Mouse (Mus musculus): Measurements from ENCODE around the gene Slc4a7. TPM values are rescaled to one million over a fixed set of nuclear protein-coding genes. Genes with fewer than 3 reads are reported as not detected.

Slc4a7 gene
- polyA plus RNA-seq, 1 experiment = 6.9 TPM

DNA sequence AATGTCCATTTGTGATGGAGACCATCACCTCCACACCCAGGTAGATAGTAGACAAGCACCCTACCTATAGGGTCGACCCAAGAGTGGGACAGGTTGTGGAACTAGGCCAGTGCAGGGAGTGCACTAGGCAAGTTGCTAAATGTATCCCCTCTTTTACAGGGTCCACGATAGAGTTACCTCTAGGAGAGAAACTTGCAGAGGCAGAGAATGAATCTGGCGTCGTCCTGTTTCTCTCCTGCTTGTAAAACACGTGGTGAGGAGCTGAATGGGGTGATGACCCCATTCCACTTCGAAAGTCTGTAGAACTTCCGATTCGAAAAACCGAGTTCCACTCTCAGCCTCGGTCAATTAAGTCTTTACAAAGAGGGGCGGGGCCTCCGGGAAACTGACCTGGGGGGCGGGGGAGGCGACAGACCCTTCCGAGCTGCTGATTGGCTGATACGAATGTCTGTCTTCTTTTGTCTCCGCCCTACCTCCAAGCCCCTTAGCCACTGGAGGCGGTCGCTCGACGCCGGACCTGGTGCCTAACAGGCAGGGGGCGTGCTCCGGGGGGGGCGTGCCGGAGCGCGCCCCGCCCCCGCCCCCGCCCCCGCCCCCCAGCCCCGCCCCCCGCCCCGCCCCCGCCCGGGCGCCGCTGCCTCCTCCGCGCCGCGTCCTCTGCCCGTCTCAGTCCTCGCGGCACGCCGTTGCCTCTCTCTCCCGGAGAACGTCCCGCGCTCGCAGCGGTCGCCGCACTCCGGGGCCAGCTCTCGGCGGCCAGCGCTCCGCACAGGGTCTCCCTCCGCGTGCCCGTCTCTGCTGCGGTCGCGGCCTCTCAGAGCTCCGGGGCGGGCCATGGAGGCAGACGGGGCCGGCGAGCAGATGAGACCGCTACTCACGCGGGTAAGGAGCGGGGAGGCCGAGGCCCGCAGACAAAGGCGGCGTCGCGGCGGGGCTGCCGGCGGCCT is 593 bp downstream of the Slc4a7 start:
- Histone ChIP-seq H3K36me3 (ENCODE audit: control insufficient read depth, insufficient read depth, low read length) (no peaks in the 10 kb centered on the region), H3K27me3 (ENCODE audit: control insufficient read depth, insufficient read depth, low read length) (no peaks in the 10 kb centered on the region), H3K4me3 (ENCODE audit: low read depth, low read length) (peak overlapping the region; percentile 97), H3K27ac (ENCODE audit: insufficient read depth, low read depth, low read length) (peak overlapping the region; percentile 68), H3K4me1 (ENCODE audit: control insufficient read depth, insufficient read depth, insufficient read length, low read length) (peaks cover 4% of the 10 kb centered on the region; the same call in 1 of the 2 replicates)
- 1% methylated on average over 60 of the region's 85 CpGs for WGBS
- TF ChIP-seq CTCF (IDR thresholded peaks at IDR 0.05; ENCODE audit: extremely low read depth, insufficient read length, insufficient replicate concordance, low read depth, low read length) = no peak
- TF ChIP-seq POLR2A (IDR thresholded peaks at IDR 0.05; ENCODE audit: low read depth, low read length) = peak; percentile 93

- WGBS = under 1% methylated on average over 60 of the region's 60 CpGs
- Histone ChIP-seq H3K27me3 (ENCODE audit: control insufficient read depth, insufficient read depth, low read length) (no peaks in the 10 kb centered on the region), H3K27ac (ENCODE audit: insufficient read depth, low read depth, low read length) (peak overlapping the region; percentile 68; the same call in 1 of the 2 replicates), H3K4me3 (ENCODE audit: low read depth, low read length) (peak overlapping the region; percentile 97), H3K4me1 (ENCODE audit: control insufficient read depth, insufficient read depth, insufficient read length, low read length) (peaks cover 4% of the 10 kb centered on the region; the same call in 1 of the 2 replicates), H3K36me3 (ENCODE audit: control insufficient read depth, insufficient read depth, low read length) (peaks cover 1% of the 10 kb centered on the region; the same call in 1 of the 2 replicates)
- TF ChIP-seq CTCF (IDR thresholded peaks at IDR 0.05; ENCODE audit: extremely low read depth, insufficient read length, insufficient replicate concordance, low read depth, low read length) (no peak), POLR2A (IDR thresholded peaks at IDR 0.05; ENCODE audit: low read depth, low read length) (no peak)
These were observed 1.3 kb downstream of the Slc4a7 start for GRCm38 (mm10) chr14:14703346-14703871.

GRCm38 (mm10) chr14:14704651-14705050 is 2.6 kb downstream of the Slc4a7 start:
- peaks cover 4% of the 10 kb centered on the region; the same call in 1 of the 2 replicates for H3K4me1 ChIP-seq (ENCODE audit: control insufficient read depth, insufficient read depth, insufficient read length, low read length)
- TF ChIP-seq CTCF (IDR thresholded peaks at IDR 0.05; ENCODE audit: extremely low read depth, insufficient read length, insufficient replicate concordance, low read depth, low read length) (no peak), POLR2A (IDR thresholded peaks at IDR 0.05; ENCODE audit: low read depth, low read length) (no peak)
- H3K27ac ChIP-seq (ENCODE audit: insufficient read depth, low read depth, low read length) = no peak overlapping the region
- no peaks in the 10 kb centered on the region for H3K27me3 ChIP-seq (ENCODE audit: control insufficient read depth, insufficient read depth, low read length)
- no peak overlapping the region for H3K4me3 ChIP-seq (ENCODE audit: low read depth, low read length)
- 82% methylated on average over 2 of the region's 2 CpGs for WGBS
- H3K36me3 ChIP-seq (ENCODE audit: control insufficient read depth, insufficient read depth, low read length) = peaks cover 1% of the 10 kb centered on the region; the same call in 1 of the 2 replicates

DNA sequence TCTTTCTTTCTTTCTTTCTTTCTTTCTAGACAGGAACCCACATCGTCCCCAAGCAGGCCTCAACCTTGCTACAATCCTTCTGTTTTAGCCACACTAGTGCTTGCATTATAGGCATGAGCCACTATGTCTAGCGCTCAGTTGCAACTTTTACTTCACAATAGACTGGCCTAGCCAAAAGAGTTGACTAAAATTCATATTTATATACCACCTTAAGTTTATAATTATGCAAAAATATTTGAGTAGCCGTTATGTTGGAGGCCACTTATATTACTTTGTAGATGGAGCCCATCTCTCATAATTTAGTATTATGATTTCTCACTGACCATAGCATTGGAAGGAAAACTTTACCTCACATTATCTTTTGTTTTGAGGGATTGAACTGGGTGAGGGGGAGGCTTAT is 3.0 kb downstream of the Slc4a7 start:
- TF ChIP-seq POLR2A (IDR thresholded peaks at IDR 0.05; ENCODE audit: low read depth, low read length) (no peak), CTCF (IDR thresholded peaks at IDR 0.05; ENCODE audit: extremely low read depth, insufficient read length, insufficient replicate concordance, low read depth, low read length) (no peak)
- WGBS = 90% methylated on average over 3 of the region's 3 CpGs
- H3K27me3 ChIP-seq (ENCODE audit: control insufficient read depth, insufficient read depth, low read length) = no peaks in the 10 kb centered on the region
- peaks cover 4% of the 10 kb centered on the region; the same call in 1 of the 2 replicates for H3K4me1 ChIP-seq (ENCODE audit: control insufficient read depth, insufficient read depth, insufficient read length, low read length)
- H3K36me3 ChIP-seq (ENCODE audit: control insufficient read depth, insufficient read depth, low read length) = peaks cover 1% of the 10 kb centered on the region; the same call in 1 of the 2 replicates
- H3K27ac ChIP-seq (ENCODE audit: insufficient read depth, low read depth, low read length) = no peak overlapping the region
- H3K4me3 ChIP-seq (ENCODE audit: low read depth, low read length) = no peak overlapping the region

GRCm38 (mm10) chr14:14706381-14706780 is 4.3 kb downstream of the Slc4a7 start:
- TF ChIP-seq POLR2A (IDR thresholded peaks at IDR 0.05; ENCODE audit: low read depth, low read length) (no peak), CTCF (IDR thresholded peaks at IDR 0.05; ENCODE audit: extremely low read depth, insufficient read length, insufficient replicate concordance, low read depth, low read length) (no peak)
- peaks cover 6% of the 10 kb centered on the region; the same call in 1 of the 2 replicates for H3K36me3 ChIP-seq (ENCODE audit: control insufficient read depth, insufficient read depth, low read length)
- H3K27me3 ChIP-seq (ENCODE audit: control insufficient read depth, insufficient read depth, low read length) = no peaks in the 10 kb centered on the region
- H3K4me3 ChIP-seq (ENCODE audit: low read depth, low read length) = no peak overlapping the region
- 67% methylated on average over 1 of the region's 1 CpGs for WGBS
- peaks cover 4% of the 10 kb centered on the region; the same call in 1 of the 2 replicates for H3K4me1 ChIP-seq (ENCODE audit: control insufficient read depth, insufficient read depth, insufficient read length, low read length)
- no peak overlapping the region for H3K27ac ChIP-seq (ENCODE audit: insufficient read depth, low read depth, low read length)

DNA sequence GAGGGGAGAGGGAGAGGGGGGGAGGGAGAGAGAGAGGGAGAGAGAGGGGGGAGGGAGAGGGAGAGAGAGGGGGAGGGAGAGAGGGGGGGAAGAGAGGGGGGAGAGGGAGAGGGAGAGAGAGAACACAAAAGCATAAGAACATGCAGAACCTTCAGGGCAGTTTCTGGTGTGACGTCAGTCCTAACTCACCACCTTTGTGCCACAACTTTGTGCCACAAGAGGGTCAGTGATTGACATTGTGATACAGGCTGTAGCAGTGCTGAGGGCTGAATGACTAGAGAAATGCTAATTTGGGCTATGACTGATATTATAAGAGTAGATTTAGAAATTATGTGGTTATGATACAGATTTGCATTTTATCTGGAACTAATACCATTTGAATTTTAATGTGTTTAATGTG is 5.0 kb downstream of the Slc4a7 start:
- no peak overlapping the region for H3K4me3 ChIP-seq (ENCODE audit: low read depth, low read length)
- TF ChIP-seq CTCF (IDR thresholded peaks at IDR 0.05; ENCODE audit: extremely low read depth, insufficient read length, insufficient replicate concordance, low read depth, low read length) = no peak
- TF ChIP-seq POLR2A (IDR thresholded peaks at IDR 0.05; ENCODE audit: low read depth, low read length) = no peak
- no peak overlapping the region for H3K27ac ChIP-seq (ENCODE audit: insufficient read depth, low read depth, low read length)
- H3K4me1 ChIP-seq (ENCODE audit: control insufficient read depth, insufficient read depth, insufficient read length, low read length) = peaks cover 4% of the 10 kb centered on the region; the same call in 1 of the 2 replicates
- no peaks in the 10 kb centered on the region for H3K27me3 ChIP-seq (ENCODE audit: control insufficient read depth, insufficient read depth, low read length)
- 80% methylated on average over 1 of the region's 1 CpGs for WGBS
- H3K36me3 ChIP-seq (ENCODE audit: control insufficient read depth, insufficient read depth, low read length) = peaks cover 6% of the 10 kb centered on the region; the same call in 1 of the 2 replicates

GRCm38 (mm10) chr14:14709021-14709420 is 6.9 kb downstream of the Slc4a7 start:
- H3K4me3 ChIP-seq (ENCODE audit: low read depth, low read length) = no peak overlapping the region
- H3K4me1 ChIP-seq (ENCODE audit: control insufficient read depth, insufficient read depth, insufficient read length, low read length) = 0 out of 2 replicates have a peak, but pooled peaks cover 2% of the 10 kb centered on the region
- H3K27me3 ChIP-seq (ENCODE audit: control insufficient read depth, insufficient read depth, low read length) = no peaks in the 10 kb centered on the region
- peaks cover 6% of the 10 kb centered on the region; the same call in 1 of the 2 replicates for H3K36me3 ChIP-seq (ENCODE audit: control insufficient read depth, insufficient read depth, low read length)
- no peak for TF ChIP-seq CTCF (IDR thresholded peaks at IDR 0.05; ENCODE audit: extremely low read depth, insufficient read length, insufficient replicate concordance, low read depth, low read length)
- no peak for TF ChIP-seq POLR2A (IDR thresholded peaks at IDR 0.05; ENCODE audit: low read depth, low read length)
- WGBS = 82% methylated on average over 1 of the region's 1 CpGs
- H3K27ac ChIP-seq (ENCODE audit: insufficient read depth, low read depth, low read length) = no peak overlapping the region

All from small intestine, adult 2 months (tissue).